Mouse (Mus musculus) small intestine, adult 2 months (tissue): ENCODE data around the gene Bcl2l12. TPM values are rescaled to one million over a fixed set of nuclear protein-coding genes. Genes with fewer than 3 reads are reported as not detected.
A peak's percentile ranks its signal among the peaks of the same experiment; 100 is the strongest.
"Not testable (repeated sequence)": the region's sequence is repeated elsewhere in the genome, so short reads cannot be mapped to it uniquely, and the experiment has no call there.

ENCODE experiments used
- H3K27ac ChIP-seq: fragments of 200-500 bp; 2 replicates; pipeline ENCODE4 v1.5.1; 2012; ENCODE audit warnings: low read depth, low read length, control low read depth, inconsistent platforms; ENCODE audit not compliant: insufficient read depth
- H3K27me3 ChIP-seq: fragments of 200-500 bp; 2 replicates; pipeline ENCODE4 v1.6.1; 2012; ENCODE audit warnings: mild to moderate bottlenecking, moderate library complexity, low read length, inconsistent platforms; ENCODE audit not compliant: control insufficient read depth, insufficient read depth
- H3K36me3 ChIP-seq: fragments of 200-500 bp; 2 replicates; pipeline ENCODE4 v1.6.1; 2012; ENCODE audit warnings: mild to moderate bottlenecking, low read length, control low read depth, inconsistent platforms; ENCODE audit not compliant: control insufficient read depth, insufficient read depth
- H3K4me1 ChIP-seq: fragments of 200-500 bp; 2 replicates; pipeline ENCODE4 v1.6.1; 2012; ENCODE audit warnings: low read length, inconsistent platforms, mixed read lengths; ENCODE audit not compliant: control insufficient read depth, insufficient read depth, insufficient read length
- H3K4me3 ChIP-seq: fragments of 200-500 bp; 2 replicates; pipeline ENCODE4 v1.5.1; 2012; ENCODE audit warnings: low read depth, mild to moderate bottlenecking, control low read depth, inconsistent platforms, low read length, moderate library complexity
- CTCF ChIP-seq: fragments of 200-500 bp; IDR thresholded peaks from 2 replicates; pipeline ENCODE4 v1.5.1; 2012; ENCODE audit warnings: low read depth, mild to moderate bottlenecking, control low read depth, inconsistent platforms, low read length, moderate library complexity, mixed read lengths; ENCODE audit not compliant: insufficient replicate concordance, insufficient read length; ENCODE audit errors: extremely low read depth
- POLR2A ChIP-seq: fragments of 200-500 bp; IDR thresholded peaks from 2 replicates; pipeline ENCODE4 v1.6.1; 2012; ENCODE audit warnings: low read depth, mild to moderate bottlenecking, control low read depth, inconsistent platforms, low read length, moderate library complexity
- WGBS: fragments of 180-500 bp; shearing (Covaris S2); methylation state at CpG from one replicate; pipeline ENCODE4 v1.1.7; 2018; 5-methylcytosine and 5-hydroxymethylcytosine counted together
- polyA plus RNA-seq: library from polyadenylated mRNA; depleted of rRNA; stranded (reverse); fragments of >200 nt; gene quantifications from 2 replicates; pipeline ENCODE4 v1.2.3, GENCODE M21; 2012

Bcl2l12 gene
- polyA plus RNA-seq, 1 experiment, result 16.3 TPM

GRCm38 (mm10) chr7:45026256-45026655 is 27.7 kb upstream of the Bcl2l12 start:
- Histone ChIP-seq H3K27me3 (no peaks in the 10 kb centered on the region), H3K36me3 (peaks cover 28% of the 10 kb centered on the region), H3K4me1 (no peaks in the 10 kb centered on the region; the same call in 1 of the 2 replicates), H3K4me3 (no peak overlapping the region), H3K27ac (no peak overlapping the region)
- 80% methylated on average over 2 of the region's 2 CpGs for WGBS
- TF ChIP-seq CTCF (no peak), POLR2A (no peak)

DNA sequence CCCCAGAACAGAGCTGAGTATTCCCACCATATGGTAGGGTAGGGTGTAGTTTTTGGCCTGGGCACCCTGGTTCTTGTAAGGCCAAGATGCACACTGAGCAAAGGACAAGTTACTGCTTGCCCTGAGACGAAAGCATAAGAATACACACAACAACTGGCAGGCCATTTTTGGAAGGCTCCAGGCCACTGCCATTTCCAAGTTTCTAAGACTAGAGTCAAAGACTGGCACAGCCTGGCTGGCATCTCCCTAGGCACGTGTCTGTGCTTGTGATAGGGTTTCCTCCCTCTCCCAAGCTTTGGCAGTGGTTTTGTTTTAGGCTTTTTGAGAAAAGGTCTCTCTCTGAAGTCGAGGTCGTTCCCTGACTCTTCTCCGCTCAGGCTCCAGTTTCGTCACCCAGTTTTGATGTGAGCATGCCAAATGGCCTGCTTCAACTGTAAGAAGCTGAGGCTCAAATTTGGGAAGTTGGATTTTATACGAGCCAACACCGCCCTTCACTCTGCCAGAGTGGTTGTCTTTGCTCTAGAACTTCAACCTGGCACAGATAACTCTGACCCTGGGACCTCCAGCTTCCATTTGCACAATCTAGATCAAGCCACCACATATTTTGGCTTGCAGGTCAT is 27.2 kb upstream of the Bcl2l12 start:
- WGBS, result 72% methylated on average over 8 of the region's 8 CpGs

GRCm38 (mm10) chr7:45024281-45025248 is 26.1 kb upstream of the Bcl2l12 start:
- no peak for TF ChIP-seq POLR2A
- no peak for TF ChIP-seq CTCF
- no peak overlapping the region for H3K4me3 ChIP-seq
- WGBS, result 68% methylated on average over 15 of the region's 15 CpGs
- peaks cover 20% of the 10 kb centered on the region for H3K36me3 ChIP-seq
- H3K4me1 ChIP-seq, result no peaks in the 10 kb centered on the region; the same call in 1 of the 2 replicates
- H3K27ac ChIP-seq, result no peak overlapping the region
- no peaks in the 10 kb centered on the region for H3K27me3 ChIP-seq

More for the DNA sequence above, 27.2 kb upstream of the Bcl2l12 start:
- H3K27me3 ChIP-seq, result no peaks in the 10 kb centered on the region
- TF ChIP-seq POLR2A (no peak), CTCF (no peak)
- no peaks in the 10 kb centered on the region; the same call in 1 of the 2 replicates for H3K4me1 ChIP-seq
- H3K36me3 ChIP-seq, result peaks cover 28% of the 10 kb centered on the region
- no peak overlapping the region for H3K27ac ChIP-seq
- H3K4me3 ChIP-seq, result no peak overlapping the region

- not testable (repeated sequence) for H3K4me3 ChIP-seq, H3K4me1 ChIP-seq, H3K27ac ChIP-seq, H3K27me3 ChIP-seq
- H3K36me3 ChIP-seq, result peaks cover 14% of the 10 kb centered on the region
- peak; percentile 31; the same call in 1 of the 2 replicates for TF ChIP-seq CTCF
- WGBS, result 63% methylated on average over 5 of the region's 5 CpGs
These were observed 25.2 kb upstream of the Bcl2l12 start for GRCm38 (mm10) chr7:45023711-45024110.

DNA sequence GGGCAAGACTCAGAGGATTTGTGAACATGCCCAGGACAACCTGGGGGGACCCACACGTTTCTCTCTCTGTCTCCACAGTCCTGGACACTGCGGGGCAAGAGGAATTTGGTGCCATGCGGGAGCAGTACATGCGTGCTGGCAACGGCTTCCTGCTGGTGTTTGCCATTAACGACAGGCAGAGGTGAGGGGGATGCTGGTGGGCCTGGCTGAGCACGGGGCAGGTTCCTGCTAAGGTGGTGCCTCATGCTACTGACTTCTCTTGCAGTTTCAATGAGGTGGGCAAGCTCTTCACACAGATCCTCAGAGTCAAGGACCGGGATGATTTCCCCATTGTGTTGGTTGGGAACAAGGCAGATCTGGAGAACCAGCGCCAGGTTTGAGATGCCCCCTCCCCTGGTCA is 21.7 kb upstream of the Bcl2l12 start:
- peaks cover 5% of the 10 kb centered on the region; the same call in 1 of the 2 replicates for H3K4me1 ChIP-seq
- no peaks in the 10 kb centered on the region for H3K36me3 ChIP-seq
- H3K27me3 ChIP-seq, result no peaks in the 10 kb centered on the region
- TF ChIP-seq POLR2A (no peak), CTCF (no peak)
- no peak overlapping the region for H3K4me3 ChIP-seq
- 83% methylated on average over 9 of the region's 9 CpGs for WGBS
- H3K27ac ChIP-seq, result no peak overlapping the region

- H3K27me3 ChIP-seq, result no peaks in the 10 kb centered on the region
- H3K36me3 ChIP-seq, result no peaks in the 10 kb centered on the region
- H3K4me3 ChIP-seq, result peak overlapping the region; percentile 43
- WGBS, result 35% methylated on average over 8 of the region's 8 CpGs
- H3K4me1 ChIP-seq, result peaks cover 5% of the 10 kb centered on the region; the same call in 1 of the 2 replicates
- H3K27ac ChIP-seq, result peak overlapping the region; percentile 76
- TF ChIP-seq CTCF (no peak), POLR2A (peak; percentile 32; the same call in 1 of the 2 replicates)
These were observed 20.6 kb upstream of the Bcl2l12 start for GRCm38 (mm10) chr7:45019031-45019571.

DNA sequence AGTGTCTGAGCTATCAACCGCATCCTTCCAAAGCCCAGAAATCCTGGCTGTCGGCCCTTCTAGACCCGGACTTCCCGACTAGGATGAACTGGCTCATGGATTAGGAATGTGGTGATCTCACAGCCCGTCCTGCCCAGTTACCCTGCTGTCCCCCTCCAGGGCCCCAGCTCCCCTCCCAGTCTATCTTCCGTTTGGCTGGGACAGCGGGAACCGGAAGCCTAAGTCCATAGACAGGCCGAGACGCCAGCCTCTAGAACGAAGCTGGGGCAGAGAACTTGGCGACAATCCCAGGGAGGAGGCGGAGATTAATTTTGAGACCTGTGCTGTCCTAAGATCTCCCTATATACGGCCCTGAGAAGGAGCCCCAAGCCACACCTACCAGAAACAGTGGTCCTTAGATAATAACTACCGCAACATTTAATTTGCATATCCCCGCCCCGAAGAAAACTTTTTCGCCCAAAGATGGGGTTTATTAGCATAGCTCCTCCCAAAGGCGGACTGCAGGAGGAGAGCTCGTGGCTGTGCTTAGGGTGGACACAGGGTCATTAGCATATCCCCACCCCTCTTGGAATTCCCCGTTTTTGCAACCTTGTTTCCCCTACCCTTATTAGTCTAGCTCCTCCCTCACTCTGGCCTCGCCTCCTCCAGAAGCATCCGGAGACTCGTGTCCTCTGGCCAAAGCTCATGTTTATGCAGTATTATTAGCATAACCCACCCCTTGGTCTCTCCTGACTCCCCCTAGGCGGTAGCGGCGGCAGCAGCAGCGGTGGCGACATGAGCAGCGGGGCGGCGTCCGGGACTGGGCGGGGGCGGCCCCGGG is 18.9 kb upstream of the Bcl2l12 start, which contains the start of gene Rras:
Gene Rras (plus strand): TSS at position 720 of the 820 bp plus-strand sequence.
- H3K27ac ChIP-seq, result peak within 1 kb of the TSS; percentile 97
- no peaks in the 10 kb centered on the region for H3K27me3 ChIP-seq
- H3K4me1 ChIP-seq, result peaks cover 5% of the 10 kb centered on the region; the same call in 1 of the 2 replicates
- H3K36me3 ChIP-seq, result peaks cover 6% of the 10 kb centered on the region
- under 1% methylated on average over 36 of the region's 36 CpGs for WGBS
- peak within 1 kb of the TSS; percentile 68 for H3K4me3 ChIP-seq
- TF ChIP-seq POLR2A, result peak; percentile 66; the same call in 1 of the 2 replicates
- peak; percentile 18; the same call in 1 of the 2 replicates for TF ChIP-seq CTCF
